ENCODE assay signal across 27 mouse cellular contexts in the genomic region with DNA sequence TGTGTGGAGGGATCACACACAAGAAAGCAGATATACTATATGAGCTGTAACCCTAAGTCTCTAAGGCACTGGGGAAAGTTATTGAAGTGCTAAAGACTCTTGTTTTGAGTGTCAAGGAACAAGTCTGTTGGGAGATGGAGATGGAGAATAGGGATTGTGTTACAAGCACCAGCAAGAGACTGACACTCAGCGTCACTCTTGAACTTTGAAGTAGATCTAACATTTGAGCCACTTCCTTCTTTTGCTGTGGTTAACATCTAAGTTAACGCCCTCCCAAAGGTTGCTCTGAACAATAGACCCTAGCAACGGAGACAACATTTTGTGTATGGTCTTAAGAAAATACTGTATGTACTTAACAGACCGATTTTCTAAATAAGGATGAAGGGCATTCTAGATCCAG. TPM values are rescaled to one million over a fixed set of nuclear protein-coding genes. Genes with fewer than 3 reads are reported as not detected.
DNase-seq lines count a peak whose midpoint lies in the region; ATAC-seq and TF ChIP-seq lines count a peak whose summit lies in the region.
"Had no signal": no experiment of that assay in that cellular context is flagged by ENCODE, and none has a peak within 500 bp of the region (broad histone marks: within the 10 kb centered on the region; RNA-seq: fewer than 3 reads in every experiment).

No protein-coding gene starts in this region.

- TF ChIP-seq EP300 in lung, postnatal 0 days (IDR thresholded peaks at IDR 0.05) = no peak
- no peak for TF ChIP-seq EP300 in MEL (IDR thresholded peaks at IDR 0.05; ENCODE audit: low read depth in 1 of 2, low read length in 2 of 2)
- TF ChIP-seq EP300 in liver, postnatal 0 days (IDR thresholded peaks at IDR 0.05; ENCODE audit: low read depth) = no peak

- 58% methylated on average over 4 of the region's 4 CpGs for WGBS in lung, postnatal 0 days
- 83% methylated on average over 4 of the region's 4 CpGs for WGBS in midbrain, embryonic 15.5 days
- WGBS in liver, embryonic 12.5 days (ENCODE audit: insufficient replicate concordance) = 32% methylated on average over 4 of the region's 4 CpGs
- WGBS in liver, postnatal 0 days (ENCODE audit: insufficient replicate concordance) = 30% methylated on average over 4 of the region's 4 CpGs

- DNase-seq in lung, postnatal 0 days (ENCODE audit: low spot score) = peak; percentile 34
- DNase-seq in lung, postnatal 14 days = no peak
- DNase-seq in MEL (ENCODE audit: low read depth, low spot score) = peak; percentile 55
- peak; percentile 81 for DNase-seq in naive thymus-derived CD4-positive, alpha-beta T cell, adult 2 months (ENCODE audit: low read depth)
- DNase-seq in liver, postnatal 0 days = no peak
- DNase-seq: adrenal gland, postnatal 25 days; cerebellum, adult 9-10 months; heart, postnatal 36 days; kidney, adult 11 months; kidney, postnatal 4 days; liver, embryonic 13.5 days; right cerebral cortex, postnatal 14 days had no signal

- H3K9me3 ChIP-seq in lung, postnatal 0 days (ENCODE audit: low read length) = no peaks in the 10 kb centered on the region
- no peaks in the 10 kb centered on the region for H3K9me3 ChIP-seq in MEL (replicated peaks; ENCODE audit: insufficient read depth, low read length)
- H3K9me3 ChIP-seq in midbrain, embryonic 15.5 days = no peaks in the 10 kb centered on the region
- no peaks in the 10 kb centered on the region for H3K9me3 ChIP-seq in liver, embryonic 12.5 days (replicated peaks)
- H3K9me3 ChIP-seq in liver, postnatal 0 days (ENCODE audit: low read length) = no peaks in the 10 kb centered on the region
- H3K9me3 ChIP-seq: embryonic facial prominence, embryonic 10.5 days; G1E; heart, embryonic 15.5 days; limb, embryonic 12.5 days; liver, embryonic 13.5 days; lung, embryonic 15.5 days had no signal

- no peak for TF ChIP-seq CTCF in lung, postnatal 0 days (IDR thresholded peaks at IDR 0.05)
- TF ChIP-seq CTCF in MEL (IDR thresholded peaks at IDR 0.05 in 2 of 3, conservative IDR thresholded peaks at IDR 0.05 in 1 of 3; ENCODE audit: control insufficient read depth in 1 of 3, insufficient read depth in 1 of 3, low read depth in 2 of 3, low read length in 3 of 3, poor library complexity in 1 of 3, severe bottlenecking in 1 of 3) = no peak
- TF ChIP-seq CTCF in liver, postnatal 0 days (IDR thresholded peaks at IDR 0.05; ENCODE audit: low read depth) = no peak

- no peak for TF ChIP-seq POLR2A in MEL (IDR thresholded peaks at IDR 0.05; ENCODE audit: control insufficient read depth in 1 of 2, insufficient read depth in 1 of 2, low read depth in 1 of 2, low read length in 2 of 2, poor library complexity in 1 of 2)

- H3K9ac ChIP-seq in lung, postnatal 0 days (replicated peaks; ENCODE audit: low read depth) = no peak overlapping the region
- H3K9ac ChIP-seq in MEL (ENCODE audit: control insufficient read depth, low read depth, low read length, poor library complexity, severe bottlenecking) = no peak overlapping the region
- H3K9ac ChIP-seq in midbrain, embryonic 15.5 days = no peak overlapping the region
- H3K9ac ChIP-seq in liver, embryonic 12.5 days = no peak overlapping the region
- H3K9ac ChIP-seq in liver, postnatal 0 days (replicated peaks) = no peak overlapping the region
- H3K9ac ChIP-seq: heart, embryonic 15.5 days; limb, embryonic 12.5 days; liver, embryonic 13.5 days; lung, embryonic 15.5 days had no signal

- no peak overlapping the region for H3K4me3 ChIP-seq in lung, postnatal 0 days (ENCODE audit: low read depth, low read length)
- no peak overlapping the region for H3K4me3 ChIP-seq in MEL (ENCODE audit: control insufficient read depth in 1 of 2, insufficient read depth in 1 of 2, low read depth in 2 of 2, low read length in 2 of 2)
- no peak overlapping the region for H3K4me3 ChIP-seq in midbrain, embryonic 15.5 days
- H3K4me3 ChIP-seq in liver, embryonic 12.5 days = no peak overlapping the region
- H3K4me3 ChIP-seq in liver, postnatal 0 days (ENCODE audit: low read depth, low read length) = no peak overlapping the region
- H3K4me3 ChIP-seq: embryonic facial prominence, embryonic 10.5 days; heart, embryonic 15.5 days; limb, embryonic 12.5 days; liver, embryonic 13.5 days; lung, embryonic 15.5 days had no signal

- no peaks in the 10 kb centered on the region for H3K36me3 ChIP-seq in lung, postnatal 0 days (ENCODE audit: insufficient read depth, low read length)
- peaks cover 0 to 15% of the 10 kb centered on the region in 2 experiments; a peak in 2 of 4 replicates for H3K36me3 ChIP-seq in MEL (ENCODE audit: control insufficient read depth in 1 of 2, insufficient read depth in 2 of 2, low read length in 2 of 2)
- no peaks in the 10 kb centered on the region for H3K36me3 ChIP-seq in midbrain, embryonic 15.5 days (replicated peaks)
- H3K36me3 ChIP-seq in liver, embryonic 12.5 days = no peaks in the 10 kb centered on the region
- H3K36me3 ChIP-seq in liver, postnatal 0 days (replicated peaks; ENCODE audit: insufficient read depth, low read length) = no peaks in the 10 kb centered on the region
- H3K36me3 ChIP-seq: embryonic facial prominence, embryonic 10.5 days; G1E; heart, embryonic 15.5 days; limb, embryonic 12.5 days; liver, embryonic 13.5 days; lung, embryonic 15.5 days had no signal

- H3K4me2 ChIP-seq in lung, postnatal 0 days (replicated peaks; ENCODE audit: low read depth, low read length) = no peak overlapping the region
- no peak overlapping the region for H3K4me2 ChIP-seq in midbrain, embryonic 15.5 days
- no peak overlapping the region for H3K4me2 ChIP-seq in liver, embryonic 12.5 days
- no peak overlapping the region for H3K4me2 ChIP-seq in liver, postnatal 0 days (ENCODE audit: low read depth, low read length)
- H3K4me2 ChIP-seq: heart, embryonic 15.5 days; limb, embryonic 12.5 days; liver, embryonic 13.5 days; lung, embryonic 15.5 days had no signal

- no peaks in the 10 kb centered on the region for H3K27me3 ChIP-seq in lung, postnatal 0 days (replicated peaks; ENCODE audit: insufficient read depth, low read length)
- H3K27me3 ChIP-seq in MEL (ENCODE audit: control insufficient read depth in 1 of 2, insufficient read depth in 2 of 2, low read length in 2 of 2) = no peaks in the 10 kb centered on the region
- H3K27me3 ChIP-seq in midbrain, embryonic 15.5 days (replicated peaks) = no peaks in the 10 kb centered on the region
- H3K27me3 ChIP-seq in liver, embryonic 12.5 days (replicated peaks) = no peaks in the 10 kb centered on the region
- H3K27me3 ChIP-seq in liver, postnatal 0 days (ENCODE audit: insufficient read depth, low read length) = no peaks in the 10 kb centered on the region
- H3K27me3 ChIP-seq: CH12.LX; heart, embryonic 15.5 days; limb, embryonic 12.5 days; liver, embryonic 13.5 days; lung, embryonic 15.5 days had no signal

- no peaks in the 10 kb centered on the region for H3K4me1 ChIP-seq in lung, postnatal 0 days (ENCODE audit: insufficient read depth, low read depth, low read length)
- H3K4me1 ChIP-seq in MEL (ENCODE audit: control insufficient read depth in 1 of 2, insufficient read depth in 2 of 2, low read length in 2 of 2) = peaks cover 0 to 16% of the 10 kb centered on the region in 2 experiments; a peak in 3 of 4 replicates
- no peaks in the 10 kb centered on the region for H3K4me1 ChIP-seq in midbrain, embryonic 15.5 days
- H3K4me1 ChIP-seq in liver, embryonic 12.5 days = no peaks in the 10 kb centered on the region
- H3K4me1 ChIP-seq in liver, postnatal 0 days (ENCODE audit: insufficient read depth) = no peaks in the 10 kb centered on the region
- H3K4me1 ChIP-seq: heart, embryonic 15.5 days; limb, embryonic 12.5 days; liver, embryonic 13.5 days had no signal

- H3K79me2 ChIP-seq in MEL (ENCODE audit: control insufficient read depth, insufficient read depth, low read length, poor library complexity) = no peaks in the 10 kb centered on the region

- no peak; the same call in 1 of the 2 replicates for ATAC-seq in lung, postnatal 0 days
- ATAC-seq in hematopoietic stem cell, adult 5-6 weeks (replicated peaks in 1 of 2; ENCODE audit: insufficient read depth in 1 of 2, low FRiP score in 2 of 2, low TSS enrichment in 1 of 2, low read depth in 1 of 2, poor library complexity in 2 of 2, severe bottlenecking in 2 of 2) = peak; percentile 57 to 62
- ATAC-seq in midbrain, embryonic 15.5 days (replicated peaks) = no peak
- ATAC-seq in liver, embryonic 12.5 days = no peak
- no peak for ATAC-seq in liver, postnatal 0 days
- ATAC-seq: forebrain, embryonic 16.5 days; hindbrain, embryonic 16.5 days; midbrain, embryonic 16.5 days had no signal

- no peak overlapping the region for H3K27ac ChIP-seq in lung, postnatal 0 days (ENCODE audit: low read length)
- no peak overlapping the region for H3K27ac ChIP-seq in MEL (ENCODE audit: control insufficient read depth, low read depth, low read length)
- no peak overlapping the region for H3K27ac ChIP-seq in midbrain, embryonic 15.5 days
- no peak overlapping the region for H3K27ac ChIP-seq in liver, embryonic 12.5 days
- H3K27ac ChIP-seq in liver, postnatal 0 days (ENCODE audit: low read depth) = no peak overlapping the region
- H3K27ac ChIP-seq: embryonic facial prominence, embryonic 10.5 days; heart, embryonic 15.5 days; limb, embryonic 12.5 days; liver, embryonic 13.5 days; lung, embryonic 15.5 days had no signal

- TF ChIP-seq RAD21 in MEL (IDR thresholded peaks at IDR 0.05; ENCODE audit: low read depth, low read length) = no peak

RNA-seq across cellular contexts. Expression of a gene that starts 8.3 kb away (rescaled TPM):
- polyA plus RNA-seq in lung, postnatal 0 days (2015; fragmentation: Nextera tagmentation; extraction: Ambion mirVana) = 38.2 and 39.5 TPM in 2 replicates
- total RNA-seq in MEL (2012; rRNA removed) = 0.08 TPM in 1 of 2 replicates, not detected in the other
- polyA plus RNA-seq in MEL (2012; ENCODE audit: insufficient read depth in 1 of 2, insufficient read length in 2 of 2, low read depth in 1 of 2, low replicate concordance in 2 of 2, missing spikeins in 1 of 2) = under 1 TPM in 1 of 2 experiments, not detected in 1; 0.10 TPM
- 13.3 and 17.0 TPM in 2 replicates for total RNA-seq in hematopoietic stem cell, adult 5-6 weeks (2017)
- polyA plus RNA-seq in midbrain, embryonic 15.5 days (2015; fragmentation: Nextera tagmentation; extraction: Ambion mirVana) = not detected in 2 replicates
- polyA plus RNA-seq in liver, embryonic 12.5 days (2016; fragmentation: Nextera tagmentation; extraction: Ambion mirVana) = not detected in 2 replicates
- polyA plus RNA-seq in liver, postnatal 0 days (2015; fragmentation: Nextera tagmentation; extraction: Ambion mirVana) = 0.44 and 0.62 TPM in 2 replicates
- total RNA-seq: adrenal gland, postnatal 25 days; gastrocnemius, adult 18-20 months; left cerebral cortex, postnatal 14 days had no signal
- polyA plus RNA-seq: cortical plate, adult 2 months; embryonic facial prominence, embryonic 10.5 days; forebrain, embryonic 16.5 days; G1E; hindbrain, embryonic 16.5 days; limb, embryonic 12.5 days; midbrain, embryonic 16.5 days had no signal

RNA-seq across cellular contexts. Expression of a gene that starts 41.5 kb away (rescaled TPM):
- 0.67 and 0.76 TPM in 2 replicates for polyA plus RNA-seq in lung, postnatal 0 days (2015; fragmentation: Nextera tagmentation; extraction: Ambion mirVana)
- total RNA-seq in MEL (2012; rRNA removed) = not detected in 2 replicates
- polyA plus RNA-seq in MEL (2012; ENCODE audit: insufficient read depth in 1 of 2, insufficient read length in 2 of 2, low read depth in 1 of 2, low replicate concordance in 2 of 2, missing spikeins in 1 of 2) = not detected
- total RNA-seq in hematopoietic stem cell, adult 5-6 weeks (2017) = 40.3 and 72.9 TPM in 2 replicates
- 0.09 and 0.15 TPM in 2 replicates for polyA plus RNA-seq in midbrain, embryonic 15.5 days (2015; fragmentation: Nextera tagmentation; extraction: Ambion mirVana)
- 0.67 and 0.79 TPM in 2 replicates for polyA plus RNA-seq in liver, embryonic 12.5 days (2016; fragmentation: Nextera tagmentation; extraction: Ambion mirVana)
- 1.6 and 1.7 TPM in 2 replicates for polyA plus RNA-seq in liver, postnatal 0 days (2015; fragmentation: Nextera tagmentation; extraction: Ambion mirVana)
- total RNA-seq: gastrocnemius, adult 18-20 months; heart, postnatal 36 days; left cerebral cortex, postnatal 14 days had no signal
- polyA plus RNA-seq: G1E had no signal

RNA-seq across cellular contexts. Expression of a gene that starts 44.3 kb away (rescaled TPM):
- 0.39 and 0.44 TPM in 2 replicates for polyA plus RNA-seq in lung, postnatal 0 days (2015; fragmentation: Nextera tagmentation; extraction: Ambion mirVana)
- 50.4 and 68.4 TPM in 2 replicates for total RNA-seq in MEL (2012; rRNA removed)
- polyA plus RNA-seq in MEL (2012; ENCODE audit: insufficient read depth in 1 of 2, insufficient read length in 2 of 2, low read depth in 1 of 2, low replicate concordance in 2 of 2, missing spikeins in 1 of 2) = 10 to 100 TPM in 1 of 2 experiments, not detected in 1; 44.4 TPM
- 6.5 and 17.5 TPM in 2 replicates for total RNA-seq in hematopoietic stem cell, adult 5-6 weeks (2017)
- 0.04 and 0.06 TPM in 2 replicates for polyA plus RNA-seq in midbrain, embryonic 15.5 days (2015; fragmentation: Nextera tagmentation; extraction: Ambion mirVana)
- polyA plus RNA-seq in liver, embryonic 12.5 days (2016; fragmentation: Nextera tagmentation; extraction: Ambion mirVana) = 2.5 and 2.7 TPM in 2 replicates
- 0.89 and 1.4 TPM in 2 replicates for polyA plus RNA-seq in liver, postnatal 0 days (2015; fragmentation: Nextera tagmentation; extraction: Ambion mirVana)

Comparison
In these comparisons a context has a peak if more than half of its experiments do, and no peak if none do; other contexts are left out.
1. DNase-seq: peak in lung, postnatal 0 days (single experiment), MEL (single experiment) and naive thymus-derived CD4-positive, alpha-beta T cell, adult 2 months (single experiment); none in lung, postnatal 14 days (single experiment) and liver, postnatal 0 days (single experiment).
2. ATAC-seq: peak in hematopoietic stem cell, adult 5-6 weeks (2 of 2); none in lung, postnatal 0 days (single experiment), midbrain, embryonic 15.5 days (single experiment), liver, embryonic 12.5 days (single experiment) and liver, postnatal 0 days (single experiment).
3. RNA of a gene that starts 8.3 kb away (polyA plus RNA-seq): 38.2 to 39.5 TPM in lung, postnatal 0 days; 0.44 to 0.62 TPM in liver, postnatal 0 days, 0.10 TPM in MEL, not detected in midbrain, embryonic 15.5 days and not detected in liver, embryonic 12.5 days; every median in the first group is over 10 times any median in the second.